Mouse (Mus musculus): Measurements from ENCODE around the gene Aff2.

- TF ChIP-seq CTCF (IDR thresholded peaks at IDR 0.05; ENCODE audit: low read depth) (no peak), EP300 (IDR thresholded peaks at IDR 0.05; ENCODE audit: low read depth) (no peak)
These were observed 248.7 kb downstream of the Aff2 start for GRCm38 (mm10) chrX:69608793-69609192.

All from liver, embryonic 14.5 days (tissue).